Mouse (Mus musculus): Measurements from ENCODE around the gene Ccn6.

Ccn6 gene

DNA sequence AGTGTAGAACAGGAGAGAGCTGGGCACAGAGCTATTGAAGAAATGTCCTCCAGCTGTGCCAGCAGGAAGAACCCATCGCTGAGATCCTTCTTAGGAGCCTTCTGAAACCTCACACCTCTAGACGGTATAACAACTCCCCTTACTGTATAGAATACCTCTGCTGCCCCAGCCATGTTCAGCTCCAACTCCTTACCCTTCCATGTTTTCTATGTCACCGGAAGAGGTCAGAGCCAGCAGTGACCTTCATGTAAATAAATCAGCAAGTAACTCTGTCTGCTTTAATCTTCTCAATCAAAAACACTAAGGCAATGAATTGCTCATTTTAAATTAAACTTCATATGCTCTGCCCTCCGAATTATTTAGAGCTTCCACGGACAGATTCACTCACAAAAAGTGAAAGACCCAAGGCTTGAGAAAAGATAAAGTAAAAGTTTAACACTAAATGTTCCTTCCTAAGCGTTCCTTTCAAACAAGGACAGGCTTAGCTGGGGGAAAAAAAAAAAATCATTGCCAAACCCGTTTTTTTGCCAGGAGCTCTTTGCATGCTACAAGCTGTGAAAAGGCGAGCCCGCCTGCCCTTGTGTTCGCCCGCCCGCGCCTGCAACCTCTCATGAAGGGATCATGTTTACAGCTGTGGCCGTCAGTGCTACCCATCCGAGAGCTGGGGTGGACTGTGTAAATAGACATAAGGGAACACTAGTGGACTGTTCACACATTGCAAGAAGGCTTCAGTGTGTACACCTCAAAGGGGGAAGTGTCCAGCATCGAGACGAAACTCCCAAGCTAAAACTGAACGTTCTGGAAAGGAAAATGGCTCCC is 719 bp downstream of the Ccn6 start:
- DNase-seq (ENCODE audit: extremely low read depth, low read depth, low spot score), result no peak

DNA sequence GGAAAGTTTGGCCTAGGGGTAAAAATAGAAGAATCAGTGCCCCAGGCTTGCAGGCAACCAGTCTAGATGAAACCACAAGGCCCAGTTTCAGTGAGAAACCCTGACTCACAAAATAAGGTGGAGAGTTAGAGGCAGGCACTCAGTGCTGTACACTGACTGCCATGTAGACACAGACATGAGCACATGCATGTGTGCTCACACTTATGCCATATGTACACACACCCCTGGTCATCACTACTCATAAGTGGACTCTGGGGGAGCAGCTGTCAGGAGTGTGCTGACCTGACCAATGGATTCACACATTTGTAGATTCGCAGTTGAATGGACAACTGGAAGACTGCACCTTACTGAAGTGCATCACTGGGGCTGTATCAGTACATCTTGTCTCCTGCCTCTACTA is 2.2 kb downstream of the Ccn6 start:
- no peak for DNase-seq (ENCODE audit: extremely low read depth, low read depth, low spot score)

DNA sequence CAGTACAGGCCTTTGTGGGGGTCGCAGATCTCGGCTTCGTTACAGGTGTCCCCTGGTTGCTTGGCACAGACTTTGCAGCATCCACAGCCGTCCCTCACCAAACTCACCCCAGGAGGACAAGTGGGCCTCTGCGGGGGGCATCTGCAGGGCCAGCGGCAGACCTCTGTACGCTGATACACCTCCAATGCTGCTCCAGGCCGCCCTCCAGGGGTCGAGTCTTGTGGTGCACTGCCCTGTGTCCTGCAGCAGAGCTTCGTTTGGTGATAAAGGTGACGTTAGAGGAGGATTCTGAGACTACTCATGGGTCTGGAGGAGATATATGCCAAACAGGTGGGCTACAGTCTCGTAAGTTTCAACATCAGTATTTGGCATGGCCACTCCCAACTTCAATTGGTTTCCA is 5.3 kb downstream of the Ccn6 start:
- DNase-seq (ENCODE audit: extremely low read depth, low read depth, low spot score), result no peak

DNA sequence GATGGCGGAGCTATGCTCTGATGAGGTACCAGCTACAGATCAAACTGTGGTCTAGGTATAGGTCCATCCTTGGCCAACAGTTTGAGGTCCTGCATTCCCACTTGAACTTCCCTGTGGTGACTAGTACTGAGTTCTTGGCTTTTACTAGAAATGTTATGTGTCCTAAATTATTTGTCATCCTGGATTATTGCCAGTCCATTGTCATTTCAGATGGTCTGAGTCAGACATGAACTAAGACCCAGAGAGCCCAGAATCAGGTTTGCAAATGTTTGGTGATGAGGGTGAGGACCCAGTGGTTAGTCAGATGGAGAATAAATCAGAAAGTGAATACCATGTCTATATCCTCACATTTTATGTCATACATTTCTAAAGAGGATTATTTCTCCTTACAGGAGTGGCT is 6.3 kb downstream of the Ccn6 start:
- DNase-seq (ENCODE audit: extremely low read depth, low read depth, low spot score), result no peak

DNA sequence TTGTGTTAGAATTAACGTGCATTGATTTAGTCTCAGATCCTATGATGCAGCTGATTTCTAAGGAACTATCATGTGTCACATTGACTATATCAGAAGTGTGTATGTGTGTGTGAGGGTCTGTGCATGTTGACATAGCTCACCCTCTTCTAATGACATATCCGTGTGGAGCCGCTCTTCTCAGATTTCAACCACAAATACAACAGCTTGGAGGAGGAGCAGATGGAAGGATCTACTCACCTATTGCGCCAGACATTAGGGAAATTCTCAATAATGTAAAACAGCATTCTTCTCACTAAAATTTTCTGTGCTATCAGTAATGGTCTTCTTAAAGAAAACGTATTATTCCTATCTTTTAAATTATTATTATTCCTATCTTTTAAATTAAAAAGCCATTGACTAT is 6.9 kb downstream of the Ccn6 start:
- DNase-seq (ENCODE audit: extremely low read depth, low read depth, low spot score), result no peak

DNA sequence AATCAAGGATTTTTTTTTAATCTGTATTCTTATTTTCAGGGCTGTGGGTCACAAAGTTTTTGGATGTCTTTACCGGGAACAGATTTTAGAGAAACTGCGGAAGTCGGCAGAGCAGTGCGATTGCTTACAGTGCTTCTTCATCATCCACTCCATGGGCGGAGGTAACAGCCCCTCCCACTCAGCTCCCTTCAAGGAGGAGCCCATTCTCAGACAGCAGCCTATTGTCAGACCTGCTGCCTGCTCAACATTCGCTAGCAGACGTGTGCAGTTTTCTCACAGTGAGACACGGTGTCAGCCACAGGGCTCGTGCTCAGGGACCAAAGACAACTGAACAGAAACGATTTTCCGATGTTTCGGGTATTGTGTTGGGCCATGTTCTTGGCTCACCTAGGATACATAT is 21.4 kb downstream of the Ccn6 start:
- DNase-seq (ENCODE audit: extremely low read depth, low read depth, low spot score), result no peak

DNA sequence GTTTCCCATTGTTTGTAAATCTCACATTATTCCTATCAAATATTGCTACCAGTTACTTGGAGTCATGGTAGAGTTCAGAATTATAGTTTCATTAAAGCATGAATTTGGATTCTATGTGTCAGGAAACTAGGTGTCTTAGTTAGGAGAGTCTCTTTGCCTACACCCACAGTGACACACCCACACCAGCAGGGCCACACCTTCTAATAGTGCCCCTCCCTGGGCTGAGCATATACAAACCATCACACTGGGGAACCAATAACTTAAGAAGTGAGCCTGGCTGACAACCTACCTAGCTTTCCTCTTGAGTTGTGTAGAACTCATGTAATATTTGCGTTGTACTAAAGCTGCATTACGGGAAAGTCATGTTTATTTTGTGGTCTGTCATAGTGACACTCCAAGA is 22.2 kb downstream of the Ccn6 start:
- no peak for DNase-seq (ENCODE audit: extremely low read depth, low read depth, low spot score)

DNA sequence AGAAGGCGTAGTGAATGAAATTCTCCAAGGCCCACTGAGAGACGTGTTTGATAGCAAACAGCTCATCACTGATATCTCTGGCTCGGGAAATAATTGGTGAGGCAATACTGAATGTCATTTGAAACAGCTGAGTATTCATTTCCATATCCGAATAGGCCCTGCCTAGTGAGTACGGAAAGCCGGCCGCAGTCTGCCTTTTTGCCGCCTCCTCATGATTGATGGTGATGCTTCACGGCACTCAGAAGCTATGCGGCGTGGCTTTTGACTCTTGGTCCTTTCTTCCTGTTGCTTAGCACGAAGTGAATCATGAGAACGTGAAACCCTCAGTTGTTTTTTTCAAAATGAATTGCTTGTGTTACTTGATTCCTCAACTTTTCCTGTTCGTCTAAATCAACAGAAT is 22.8 kb downstream of the Ccn6 start:
- no peak for DNase-seq (ENCODE audit: extremely low read depth, low read depth, low spot score)

DNA sequence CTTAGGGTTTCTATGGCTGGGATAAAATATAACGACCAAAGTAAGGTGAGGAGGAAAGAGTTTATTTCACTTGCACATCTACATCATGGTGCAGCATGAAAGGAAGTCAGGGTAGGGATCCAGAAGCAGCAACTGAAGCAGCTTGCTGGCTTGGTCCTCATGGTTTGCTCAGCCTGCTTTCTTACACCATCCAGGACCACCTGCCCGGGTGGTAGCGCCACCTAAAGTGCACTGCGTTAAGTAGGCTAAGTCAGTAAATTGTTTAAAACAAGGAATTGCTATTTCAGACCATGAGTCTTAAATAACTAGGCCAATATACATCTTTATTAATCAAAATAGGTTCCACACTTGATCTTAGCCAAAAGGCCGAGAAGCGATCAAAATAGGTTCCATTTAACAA is 24.8 kb downstream of the Ccn6 start:
- no peak for DNase-seq (ENCODE audit: extremely low read depth, low read depth, low spot score)

DNA sequence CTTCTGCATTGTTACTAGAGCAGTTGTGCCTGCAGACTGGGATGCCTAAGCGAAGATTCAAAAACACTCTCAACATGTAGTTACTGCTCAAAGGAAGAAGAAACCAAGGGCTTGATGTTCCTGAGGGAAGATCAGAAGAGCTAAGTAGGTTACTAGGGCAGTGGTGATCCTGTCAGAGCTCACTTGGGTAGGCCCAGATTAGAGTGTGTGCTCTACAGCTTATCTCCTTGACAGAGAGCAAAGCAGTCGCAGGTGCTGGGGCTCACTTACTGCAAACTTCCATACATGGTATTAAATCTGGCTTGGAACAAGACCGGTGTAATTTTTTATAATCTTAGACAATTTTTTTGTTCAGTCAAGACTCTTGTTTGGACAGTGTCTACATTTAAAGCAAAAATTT is 25.8 kb downstream of the Ccn6 start:
- no peak for DNase-seq (ENCODE audit: extremely low read depth, low read depth, low spot score)

DNA sequence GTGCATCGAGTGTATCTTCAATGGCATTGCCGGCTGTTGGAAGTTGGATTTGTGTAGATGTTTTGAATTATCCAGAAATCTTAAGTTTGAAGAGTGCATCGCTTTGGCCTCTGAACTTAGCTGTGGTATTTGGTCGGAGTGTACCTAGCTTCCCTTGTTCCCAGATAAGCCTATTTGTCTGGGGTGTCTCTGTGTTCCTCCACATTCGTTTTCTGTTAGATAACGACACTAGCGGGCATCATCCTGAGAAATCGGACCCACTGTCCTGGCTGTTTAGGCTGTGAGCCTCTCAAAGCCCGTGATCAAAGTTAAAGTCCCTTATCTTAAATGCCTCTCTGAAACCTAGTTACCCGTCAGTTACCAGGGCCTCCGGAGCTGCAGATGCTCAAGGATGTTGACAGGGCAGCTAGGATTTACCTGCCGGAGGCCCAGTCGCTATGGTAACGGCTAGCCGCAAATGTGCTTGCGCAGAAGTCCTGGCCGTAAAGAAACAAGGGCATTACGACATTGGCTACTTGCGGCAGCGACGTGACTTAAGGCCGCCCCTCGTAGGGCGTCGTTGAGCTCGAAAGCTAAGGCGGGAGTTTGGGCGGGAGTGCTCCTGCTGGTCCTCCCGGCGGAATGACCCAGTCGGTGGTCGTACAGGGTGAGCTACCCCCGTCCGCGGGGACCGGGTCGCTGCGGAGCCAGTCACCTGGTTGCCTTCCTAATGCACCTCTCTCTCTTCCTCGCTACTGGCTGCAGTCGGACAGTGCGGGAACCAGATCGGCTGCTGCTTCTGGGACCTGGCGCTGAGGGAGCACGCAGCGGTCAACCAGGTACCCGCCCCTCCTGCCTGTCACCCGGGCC is 29.9 kb downstream of the Ccn6 start, which contains the start of the genes Fam229b and Tube1:
Gene Fam229b (minus strand): TSS at position 453 of the 849 bp plus-strand sequence.
Gene Tube1 (plus strand): TSS at position 515 of the 849 bp plus-strand sequence.
- DNase-seq (ENCODE audit: extremely low read depth, low read depth, low spot score), result peak; percentile 64

DNA sequence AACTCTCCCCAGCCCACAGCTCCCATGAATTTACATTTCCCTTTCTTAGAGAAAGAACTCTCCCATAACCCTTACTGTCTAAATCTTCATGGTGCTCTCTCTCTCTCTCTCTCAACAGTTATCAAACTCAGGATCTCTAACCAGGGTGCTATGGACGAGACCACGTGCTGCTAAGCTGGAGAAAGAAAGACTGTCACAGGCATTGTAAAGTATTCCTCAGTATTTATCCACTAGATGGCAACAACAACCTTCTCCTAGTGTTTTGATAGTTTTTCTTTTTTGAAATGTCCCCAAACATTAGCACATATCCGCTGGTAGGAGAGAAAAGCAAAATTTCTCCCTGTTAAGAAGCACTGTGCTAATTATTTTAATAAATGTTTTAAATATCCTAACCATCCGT is 42.2 kb downstream of the Ccn6 start:
- DNase-seq (ENCODE audit: extremely low read depth, low read depth, low spot score), result no peak

DNA sequence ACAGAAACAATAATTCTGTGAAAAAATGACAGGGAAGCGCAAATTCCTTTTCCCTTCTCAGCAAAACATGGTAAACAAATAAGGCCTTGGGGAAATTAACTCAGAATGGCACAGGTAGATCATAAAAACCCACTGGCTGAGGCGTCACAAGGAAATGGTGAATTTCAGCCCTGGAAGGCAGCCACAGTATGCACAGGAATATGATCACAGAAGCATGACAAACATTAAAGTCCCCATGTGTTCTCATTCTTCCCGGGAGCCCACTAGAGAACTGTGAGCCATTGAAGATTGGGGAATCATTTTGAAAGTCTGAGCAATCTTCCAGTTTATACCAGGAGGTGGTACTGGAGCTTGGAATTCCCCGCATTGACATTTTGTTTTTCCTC is 54.1 kb downstream of the Ccn6 start:
- DNase-seq (ENCODE audit: extremely low read depth, low read depth, low spot score), result no peak

DNA sequence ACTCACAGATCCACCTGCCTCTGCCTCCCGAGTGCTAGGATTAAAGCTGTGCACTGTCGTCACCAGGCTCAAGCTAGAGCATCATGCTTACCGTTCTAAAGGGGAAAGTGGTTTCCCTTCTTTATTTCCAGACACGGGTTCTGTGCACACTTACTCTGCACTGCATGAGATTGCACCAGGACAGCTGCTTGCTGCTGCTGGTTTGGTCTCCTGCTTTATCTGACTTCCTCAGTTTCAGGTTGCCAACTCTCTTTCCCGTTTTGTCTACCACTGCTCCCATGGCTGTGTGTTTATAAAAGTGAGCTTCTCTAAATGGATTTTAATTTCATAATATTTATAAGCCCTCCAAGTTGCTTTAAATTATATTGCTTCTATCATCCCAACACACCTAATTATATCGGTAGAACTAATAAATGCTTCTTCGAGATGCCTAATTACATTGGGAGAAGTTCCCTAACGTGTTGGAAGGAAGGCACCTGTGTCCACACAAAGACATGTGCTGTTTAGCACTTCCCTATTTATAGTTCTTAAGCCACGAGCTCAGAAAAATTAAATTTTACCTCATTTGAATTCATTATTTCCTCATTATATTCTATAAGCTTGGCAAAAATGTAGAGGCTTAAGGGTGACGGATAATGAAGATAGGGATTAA is 54.6 kb downstream of the Ccn6 start:
- DNase-seq (ENCODE audit: extremely low read depth, low read depth, low spot score), result no peak

DNA sequence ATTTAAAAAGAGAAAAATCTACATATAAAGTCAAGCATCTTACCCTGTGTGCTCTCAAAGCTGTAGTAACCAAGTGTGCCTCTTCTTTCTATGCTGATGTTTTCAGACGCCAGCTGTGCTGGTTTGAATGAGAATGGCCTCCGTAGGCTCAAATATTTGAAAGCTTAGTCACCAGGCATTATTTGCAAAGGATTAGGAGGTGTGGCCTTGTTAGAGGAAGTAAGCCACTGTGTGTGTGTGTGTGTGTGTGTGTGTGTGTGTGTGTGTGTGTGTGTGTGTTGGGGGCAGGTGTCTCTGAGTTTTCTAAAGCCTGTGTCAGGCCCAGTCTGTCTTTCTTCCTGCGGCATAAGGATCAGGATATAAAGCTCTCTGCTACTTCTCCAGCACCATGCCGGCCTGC is 56.7 kb downstream of the Ccn6 start:
- no peak for DNase-seq (ENCODE audit: extremely low read depth, low read depth, low spot score)

DNA sequence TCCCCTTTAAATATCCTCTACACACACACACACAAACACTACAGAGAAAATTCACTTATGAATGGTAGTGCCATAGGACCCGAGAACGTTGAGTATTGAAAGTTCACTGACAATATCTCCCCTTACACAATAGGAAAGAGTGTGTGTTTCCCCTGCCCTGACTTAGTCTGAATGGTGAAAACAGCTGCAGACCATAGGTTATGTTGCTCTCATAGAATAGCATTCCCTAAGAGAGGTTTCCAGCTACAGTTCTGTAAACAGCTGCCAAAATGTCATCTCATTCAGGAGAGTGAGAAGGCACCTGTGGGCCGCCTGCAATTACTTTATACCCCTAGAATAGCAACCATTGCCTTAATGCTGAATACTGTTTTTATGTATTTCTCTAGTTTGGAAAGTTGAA is 57.2 kb downstream of the Ccn6 start:
- DNase-seq (ENCODE audit: extremely low read depth, low read depth, low spot score), result no peak

DNA sequence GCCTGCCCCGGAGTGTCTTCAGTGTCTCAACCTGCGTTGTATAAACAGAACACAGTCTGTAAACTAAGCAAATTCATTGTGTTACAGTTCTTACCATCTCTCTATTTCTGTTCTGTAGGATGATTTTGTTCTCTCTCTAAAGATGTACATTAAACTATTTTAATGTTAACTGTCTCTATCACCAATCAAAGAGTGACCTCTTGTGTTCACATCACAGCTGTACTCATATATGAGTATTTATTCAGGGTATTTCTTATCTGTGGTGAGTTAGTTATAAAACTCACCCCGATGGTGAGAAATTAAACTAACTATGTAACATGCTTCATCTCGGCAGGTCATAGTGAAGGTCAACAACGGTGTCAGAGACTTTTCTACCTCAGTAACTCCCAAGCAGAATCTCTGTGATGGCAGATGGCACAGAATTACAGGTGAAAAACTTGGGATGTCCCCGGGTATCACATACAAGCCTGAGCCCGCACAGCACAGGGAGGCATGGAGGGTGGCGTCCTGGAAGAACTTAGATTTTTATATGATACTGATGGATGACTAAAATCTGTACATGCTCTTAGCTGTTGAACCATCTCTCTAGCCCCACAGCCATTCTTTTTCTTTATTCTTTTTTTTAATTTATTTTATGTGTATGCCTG is 58.7 kb downstream of the Ccn6 start:
- no peak for DNase-seq (ENCODE audit: extremely low read depth, low read depth, low spot score)

Data from fat pad, adult 2 months (tissue).